Mouse (Mus musculus): ENCODE data around the gene Bmpr1b.

Gene Bmpr1b

GRCm38 (mm10) chr3:142138796-142139195 is 30.4 kb downstream of the Bmpr1b start:
- DNase-seq (ENCODE audit: low read depth, low spot score) = no peak
- H3K27me3 ChIP-seq (ENCODE audit: control insufficient read depth, insufficient read depth, low read length, poor library complexity, severe bottlenecking) = no peaks in the 10 kb centered on the region
- no peaks in the 10 kb centered on the region for H3K36me3 ChIP-seq (ENCODE audit: control insufficient read depth, insufficient read depth, low read length, poor library complexity, severe bottlenecking)

DNA sequence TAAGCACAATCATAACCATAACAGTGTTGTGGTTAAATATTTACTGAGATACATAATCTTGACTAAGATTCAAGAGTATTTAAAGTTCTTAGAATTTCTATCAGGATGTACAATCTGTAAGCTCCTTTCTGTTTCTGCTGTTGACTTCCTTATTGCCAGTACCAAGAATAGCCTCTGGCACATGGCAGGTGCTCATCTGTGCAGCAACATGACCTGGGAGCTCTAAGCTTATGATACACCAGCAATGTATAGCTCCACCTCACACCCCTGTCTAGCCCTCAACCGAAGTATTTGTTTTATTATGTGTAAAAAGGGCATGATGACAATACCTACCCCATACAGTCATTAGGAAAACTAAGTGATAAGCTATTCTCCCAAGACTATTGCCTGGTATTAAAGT is 42.8 kb downstream of the Bmpr1b start:
- no peaks in the 10 kb centered on the region for H3K36me3 ChIP-seq (ENCODE audit: control insufficient read depth, insufficient read depth, low read length, poor library complexity, severe bottlenecking)
- H3K27me3 ChIP-seq (ENCODE audit: control insufficient read depth, insufficient read depth, low read length, poor library complexity, severe bottlenecking) = no peaks in the 10 kb centered on the region
- no peak for DNase-seq (ENCODE audit: low read depth, low spot score)

GRCm38 (mm10) chr3:142125556-142125955 is 43.7 kb downstream of the Bmpr1b start:
- Histone ChIP-seq H3K27me3 (ENCODE audit: control insufficient read depth, insufficient read depth, low read length, poor library complexity, severe bottlenecking) (no peaks in the 10 kb centered on the region), H3K36me3 (ENCODE audit: control insufficient read depth, insufficient read depth, low read length, poor library complexity, severe bottlenecking) (no peaks in the 10 kb centered on the region)
- DNase-seq (ENCODE audit: low read depth, low spot score) = no peak

DNA sequence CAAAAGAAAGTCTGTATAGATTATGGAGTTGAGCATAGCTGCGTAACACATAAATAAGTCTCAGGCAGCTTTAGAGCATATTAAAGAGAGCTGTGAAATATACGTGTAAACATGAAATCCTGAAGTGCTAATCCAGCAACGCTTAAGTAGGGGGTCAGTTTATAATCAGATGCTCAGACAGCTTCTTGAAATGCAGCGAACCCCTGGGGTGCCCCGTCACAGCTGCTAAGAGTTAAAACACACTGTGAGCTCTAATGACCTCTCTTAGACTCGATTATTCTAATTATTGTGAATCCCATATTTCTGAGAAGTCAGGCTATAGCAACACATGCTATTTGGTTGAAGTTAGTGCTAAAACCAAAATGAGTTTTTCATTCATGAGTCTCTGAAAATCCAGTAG is 45.0 kb downstream of the Bmpr1b start:
- Histone ChIP-seq H3K36me3 (ENCODE audit: control insufficient read depth, insufficient read depth, low read length, poor library complexity, severe bottlenecking) (no peaks in the 10 kb centered on the region), H3K27me3 (ENCODE audit: control insufficient read depth, insufficient read depth, low read length, poor library complexity, severe bottlenecking) (no peaks in the 10 kb centered on the region)
- DNase-seq (ENCODE audit: low read depth, low spot score) = no peak

- H3K27me3 ChIP-seq (ENCODE audit: control insufficient read depth, insufficient read depth, low read length, poor library complexity, severe bottlenecking) = no peaks in the 10 kb centered on the region
- no peak for DNase-seq (ENCODE audit: low read depth, low spot score)
- no peaks in the 10 kb centered on the region for H3K36me3 ChIP-seq (ENCODE audit: control insufficient read depth, insufficient read depth, low read length, poor library complexity, severe bottlenecking)
Observed at GRCm38 (mm10) chr3:142122376-142122775, 46.8 kb downstream of the Bmpr1b start.

- Histone ChIP-seq H3K36me3 (ENCODE audit: control insufficient read depth, insufficient read depth, low read length, poor library complexity, severe bottlenecking) (no peaks in the 10 kb centered on the region), H3K27me3 (ENCODE audit: control insufficient read depth, insufficient read depth, low read length, poor library complexity, severe bottlenecking) (no peaks in the 10 kb centered on the region)
- DNase-seq (ENCODE audit: low read depth, low spot score) = no peak
Observed at GRCm38 (mm10) chr3:142120795-142121194, 48.4 kb downstream of the Bmpr1b start.

DNA sequence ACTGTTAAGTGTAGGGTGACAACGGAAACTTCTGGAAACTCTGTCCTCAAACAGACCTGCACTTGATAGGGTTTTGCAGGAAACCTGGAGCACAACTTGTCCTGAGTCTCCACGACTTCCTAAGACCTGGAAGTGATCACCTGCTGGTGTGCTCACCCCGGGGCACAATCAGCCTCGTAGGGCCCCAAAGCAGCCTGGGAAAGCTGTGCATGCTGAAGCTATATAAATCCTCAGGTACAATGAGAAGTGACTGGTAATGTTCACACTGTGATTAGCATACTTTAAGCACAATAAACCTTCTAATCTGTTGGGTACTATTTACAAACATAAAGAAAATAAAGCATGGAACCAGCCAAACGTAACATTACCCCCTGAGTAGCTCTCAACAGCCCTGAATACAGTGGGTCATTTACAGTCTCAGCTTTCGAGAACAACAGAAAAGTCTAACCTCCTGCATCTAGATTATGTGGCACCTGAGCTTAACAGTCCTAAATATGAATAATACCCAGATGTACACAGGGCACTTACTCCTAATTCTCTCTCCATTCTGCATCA is 54.4 kb downstream of the Bmpr1b start:
- H3K27me3 ChIP-seq (ENCODE audit: control insufficient read depth, insufficient read depth, low read length, poor library complexity, severe bottlenecking) = no peaks in the 10 kb centered on the region
- H3K36me3 ChIP-seq (ENCODE audit: control insufficient read depth, insufficient read depth, low read length, poor library complexity, severe bottlenecking) = no peaks in the 10 kb centered on the region

DNA sequence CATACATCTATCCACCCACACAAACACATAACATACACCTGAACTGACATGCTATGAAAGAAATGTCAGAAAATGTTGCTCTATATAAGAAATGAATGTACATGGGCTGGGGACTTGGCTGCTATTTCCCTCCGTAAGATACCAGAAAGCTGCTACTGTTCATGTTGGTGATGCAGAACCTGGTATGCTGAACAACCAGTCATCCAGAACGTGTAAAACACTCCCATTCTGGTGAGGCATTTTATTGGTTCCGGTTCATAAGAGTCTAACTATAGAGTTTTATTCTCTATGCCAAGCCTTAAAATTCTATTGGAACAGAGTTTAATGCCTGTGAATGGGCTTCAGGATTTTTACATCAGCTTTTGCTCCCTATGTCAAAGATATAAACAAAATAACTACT is 55.0 kb downstream of the Bmpr1b start:
- no peaks in the 10 kb centered on the region for H3K27me3 ChIP-seq (ENCODE audit: control insufficient read depth, insufficient read depth, low read length, poor library complexity, severe bottlenecking)
- DNase-seq (ENCODE audit: low read depth, low spot score) = no peak

More for the DNA sequence above, 54.4 kb downstream of the Bmpr1b start:
- DNase-seq (ENCODE audit: low read depth, low spot score) = no peak

DNA sequence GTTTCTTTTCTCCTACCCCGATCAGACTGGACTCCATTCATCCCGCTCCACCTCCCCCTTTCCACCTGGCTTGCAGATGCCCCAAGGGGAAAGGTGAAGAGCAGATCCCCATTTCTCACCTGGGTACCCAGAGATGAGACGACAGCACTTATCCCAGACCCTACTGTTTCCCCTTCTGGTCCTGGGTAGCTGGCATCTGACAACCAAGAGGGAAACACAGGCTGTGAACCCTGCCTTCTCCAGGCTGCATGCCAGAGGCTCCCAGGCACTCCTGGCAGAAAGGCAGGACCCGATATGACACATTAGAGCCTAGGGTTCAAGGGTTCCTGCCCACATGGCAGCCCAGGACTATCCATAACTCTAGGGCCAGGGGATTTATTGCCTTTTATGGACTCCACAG is 56.0 kb downstream of the Bmpr1b start:
- no peaks in the 10 kb centered on the region for H3K36me3 ChIP-seq (ENCODE audit: control insufficient read depth, insufficient read depth, low read length, poor library complexity, severe bottlenecking)
- DNase-seq (ENCODE audit: low read depth, low spot score) = no peak

More for the DNA sequence above, 55.0 kb downstream of the Bmpr1b start:
- H3K36me3 ChIP-seq (ENCODE audit: control insufficient read depth, insufficient read depth, low read length, poor library complexity, severe bottlenecking) = no peaks in the 10 kb centered on the region

GRCm38 (mm10) chr3:142106227-142106626 is 63.0 kb downstream of the Bmpr1b start:
- Histone ChIP-seq H3K27me3 (ENCODE audit: control insufficient read depth, insufficient read depth, low read length, poor library complexity, severe bottlenecking) (no peaks in the 10 kb centered on the region), H3K36me3 (ENCODE audit: control insufficient read depth, insufficient read depth, low read length, poor library complexity, severe bottlenecking) (no peaks in the 10 kb centered on the region)
- DNase-seq (ENCODE audit: low read depth, low spot score) = no peak

More for the DNA sequence above, 56.0 kb downstream of the Bmpr1b start:
- H3K27me3 ChIP-seq (ENCODE audit: control insufficient read depth, insufficient read depth, low read length, poor library complexity, severe bottlenecking) = no peaks in the 10 kb centered on the region

GRCm38 (mm10) chr3:142104027-142104805 is 65.0 kb downstream of the Bmpr1b start:
- no peaks in the 10 kb centered on the region for H3K27me3 ChIP-seq (ENCODE audit: control insufficient read depth, insufficient read depth, low read length, poor library complexity, severe bottlenecking)
- DNase-seq (ENCODE audit: low read depth, low spot score) = no peak
- H3K36me3 ChIP-seq (ENCODE audit: control insufficient read depth, insufficient read depth, low read length, poor library complexity, severe bottlenecking) = no peaks in the 10 kb centered on the region

- DNase-seq (ENCODE audit: low read depth, low spot score) = no peak
- Histone ChIP-seq H3K36me3 (ENCODE audit: control insufficient read depth, insufficient read depth, low read length, poor library complexity, severe bottlenecking) (no peaks in the 10 kb centered on the region), H3K27me3 (ENCODE audit: control insufficient read depth, insufficient read depth, low read length, poor library complexity, severe bottlenecking) (no peaks in the 10 kb centered on the region)
Observed at GRCm38 (mm10) chr3:142103622-142104021, 65.6 kb downstream of the Bmpr1b start.

- Histone ChIP-seq H3K27me3 (ENCODE audit: control insufficient read depth, insufficient read depth, low read length, poor library complexity, severe bottlenecking) (no peaks in the 10 kb centered on the region), H3K36me3 (ENCODE audit: control insufficient read depth, insufficient read depth, low read length, poor library complexity, severe bottlenecking) (no peaks in the 10 kb centered on the region)
- no peak for DNase-seq (ENCODE audit: low read depth, low spot score)
Observed at GRCm38 (mm10) chr3:142099151-142099550, 70.1 kb downstream of the Bmpr1b start.

GRCm38 (mm10) chr3:142094049-142094448 is 75.2 kb downstream of the Bmpr1b start:
- no peaks in the 10 kb centered on the region for H3K27me3 ChIP-seq (ENCODE audit: control insufficient read depth, insufficient read depth, low read length, poor library complexity, severe bottlenecking)
- DNase-seq (ENCODE audit: low read depth, low spot score) = no peak

GRCm38 (mm10) chr3:142089684-142090083 is 79.5 kb downstream of the Bmpr1b start:
- Histone ChIP-seq H3K27me3 (ENCODE audit: control insufficient read depth, insufficient read depth, low read length, poor library complexity, severe bottlenecking) (no peaks in the 10 kb centered on the region), H3K36me3 (ENCODE audit: control insufficient read depth, insufficient read depth, low read length, poor library complexity, severe bottlenecking) (no peaks in the 10 kb centered on the region)
- DNase-seq (ENCODE audit: low read depth, low spot score) = no peak

More at GRCm38 (mm10) chr3:142094049-142094448, 75.2 kb downstream of the Bmpr1b start:
- H3K36me3 ChIP-seq (ENCODE audit: control insufficient read depth, insufficient read depth, low read length, poor library complexity, severe bottlenecking) = no peaks in the 10 kb centered on the region
